ENCODE assay signal across 20 mouse cellular contexts in genomic region chr12:31936657-31937300, GRCm38 (mm10). TPM values are rescaled to one million over a fixed set of nuclear protein-coding genes. Genes with fewer than 3 reads are reported as not detected.
A peak's percentile ranks its signal among the peaks of the same experiment; 100 is the strongest.
DNase-seq lines count a peak whose midpoint lies in the region; ATAC-seq lines count a peak whose summit lies in the region.
"Had no signal": no experiment of that assay in that cellular context is flagged by ENCODE, and none has a peak within 500 bp of the region (broad histone marks: within the 10 kb centered on the region; RNA-seq: fewer than 3 reads in every experiment).

No protein-coding gene starts in this region.

- H3K27ac ChIP-seq in embryonic facial prominence, embryonic 10.5 days (replicated peaks) = no peak overlapping the region
- 0 out of 2 replicates have a peak overlapping the region, but pooled peaks have one; percentile 9 for H3K27ac ChIP-seq in limb, embryonic 12.5 days
- H3K27ac ChIP-seq in forebrain, embryonic 15.5 days (replicated peaks) = no peak overlapping the region
- H3K27ac ChIP-seq: liver, embryonic 12.5 days had no signal

- DNase-seq in 3T3-L1 (ENCODE audit: low read depth, low spot score) = peak; percentile 90
- DNase-seq in WW6 (ENCODE audit: low read depth, low spot score) = peak; percentile 11
- peak; percentile 46 for DNase-seq in embryonic facial prominence, embryonic 10.5 days (ENCODE audit: low spot score)
- DNase-seq in gastrocnemius, postnatal 4 days (ENCODE audit: low spot score in 2 of 2) = no peak
- no peak for DNase-seq in cerebellum, adult 8-10 months
- DNase-seq in thymus, postnatal 14 days = no peak
- DNase-seq: cerebellum, adult 11 months; cerebellum, postnatal 25 days; gastrocnemius, postnatal 25 days; kidney, adult 11 months; kidney, postnatal 25 days; layer of hippocampus, adult 9-11 months; lung, embryonic 14.5 days; lung, postnatal 4 days; midbrain, embryonic 14.5 days had no signal

- no peak overlapping the region for H3K9ac ChIP-seq in limb, embryonic 12.5 days (replicated peaks)
- H3K9ac ChIP-seq in forebrain, embryonic 15.5 days (replicated peaks) = no peak overlapping the region
- H3K9ac ChIP-seq: heart, embryonic 12.5 days; liver, embryonic 12.5 days; lung, embryonic 14.5 days had no signal

- no peak for ATAC-seq in limb, embryonic 12.5 days (ENCODE audit: insufficient number of reproducible peaks, insufficient read depth, low FRiP score, low TSS enrichment, low read depth)
- ATAC-seq in forebrain, embryonic 15.5 days (replicated peaks) = no peak
- ATAC-seq: hindbrain, embryonic 16.5 days had no signal

- peaks cover 95% of the 10 kb centered on the region for H3K36me3 ChIP-seq in embryonic facial prominence, embryonic 10.5 days (replicated peaks)
- peaks cover 83% of the 10 kb centered on the region for H3K36me3 ChIP-seq in limb, embryonic 12.5 days
- peaks cover 77% of the 10 kb centered on the region for H3K36me3 ChIP-seq in forebrain, embryonic 15.5 days

- no peaks in the 10 kb centered on the region for H3K9me3 ChIP-seq in embryonic facial prominence, embryonic 10.5 days
- no peaks in the 10 kb centered on the region for H3K9me3 ChIP-seq in limb, embryonic 12.5 days
- H3K9me3 ChIP-seq in forebrain, embryonic 15.5 days = no peaks in the 10 kb centered on the region
- H3K9me3 ChIP-seq: heart, embryonic 12.5 days; liver, embryonic 12.5 days had no signal

- WGBS in embryonic facial prominence, embryonic 10.5 days = 31% methylated on average over 6 of the region's 6 CpGs
- 24% methylated on average over 6 of the region's 6 CpGs for WGBS in limb, embryonic 12.5 days
- 42% methylated on average over 6 of the region's 6 CpGs for WGBS in forebrain, embryonic 15.5 days

- no peaks in the 10 kb centered on the region for H3K27me3 ChIP-seq in embryonic facial prominence, embryonic 10.5 days (replicated peaks; ENCODE audit: low read depth, poor library complexity, severe bottlenecking)
- no peaks in the 10 kb centered on the region for H3K27me3 ChIP-seq in limb, embryonic 12.5 days
- H3K27me3 ChIP-seq in forebrain, embryonic 15.5 days = no peaks in the 10 kb centered on the region
- H3K27me3 ChIP-seq: heart, embryonic 12.5 days; liver, embryonic 12.5 days had no signal

- H3K4me2 ChIP-seq in limb, embryonic 12.5 days = no peak overlapping the region
- H3K4me2 ChIP-seq in forebrain, embryonic 15.5 days (replicated peaks) = no peak overlapping the region
- H3K4me2 ChIP-seq: heart, embryonic 12.5 days; liver, embryonic 12.5 days; lung, embryonic 14.5 days had no signal

- H3K4me3 ChIP-seq in embryonic facial prominence, embryonic 10.5 days = no peak overlapping the region
- H3K4me3 ChIP-seq in limb, embryonic 12.5 days (replicated peaks) = no peak overlapping the region
- H3K4me3 ChIP-seq in forebrain, embryonic 15.5 days = no peak overlapping the region
- H3K4me3 ChIP-seq: heart, embryonic 12.5 days; liver, embryonic 12.5 days had no signal

- H3K4me1 ChIP-seq in embryonic facial prominence, embryonic 10.5 days = peaks cover 4% of the 10 kb centered on the region; the same call in 1 of the 2 replicates
- H3K4me1 ChIP-seq in limb, embryonic 12.5 days (replicated peaks) = 0 out of 2 replicates have a peak, but pooled peaks cover 3% of the 10 kb centered on the region
- no peaks in the 10 kb centered on the region for H3K4me1 ChIP-seq in forebrain, embryonic 15.5 days
- H3K4me1 ChIP-seq: heart, embryonic 12.5 days had no signal

RNA-seq across cellular contexts. Expression of gene Hbp1, which starts 13.6 kb away (rescaled TPM):
- polyA plus RNA-seq in embryonic facial prominence, embryonic 10.5 days (2016; fragmentation: Nextera tagmentation; extraction: Ambion mirVana) = 92.9 and 103 TPM in 2 replicates
- polyA plus RNA-seq in limb, embryonic 12.5 days (2016; fragmentation: Nextera tagmentation; extraction: Ambion mirVana) = 133 and 134 TPM in 2 replicates
- 10 to 100 TPM; 69.3 to 72.5 TPM for total RNA-seq in gastrocnemius, postnatal 4 days (2021)
- 85.6 and 87.7 TPM in 2 replicates for polyA plus RNA-seq in forebrain, embryonic 15.5 days (2015; fragmentation: Nextera tagmentation; extraction: Ambion mirVana)

Comparison
In these comparisons a context has a peak if more than half of its experiments do, and no peak if none do; other contexts are left out.
1. DNase-seq: peak in 3T3-L1 (single experiment), WW6 (single experiment) and embryonic facial prominence, embryonic 10.5 days (single experiment); none in gastrocnemius, postnatal 4 days (0 of 2), cerebellum, adult 8-10 months (single experiment) and thymus, postnatal 14 days (single experiment).